Mouse (Mus musculus) forebrain, embryonic 12.5 days (tissue): ENCODE data around the gene Folr2. TPM values are rescaled to one million over a fixed set of nuclear protein-coding genes. Genes with fewer than 3 reads are reported as not detected.

ENCODE experiments used
- ATAC-seq: fragments of 200-750 bp; cut with Nextera tagmentation; 2 replicates; pipeline ENCODE4 v1.8.0; 2017; ENCODE audit warnings: moderate TSS enrichment; ENCODE audit not compliant: low FRiP score
- H3K27ac ChIP-seq: fragments of 300-500 bp; sonication (generic); 2 replicates; pipeline ENCODE4 v1.5.1; 2016; ENCODE audit warnings: mild to moderate bottlenecking
- H3K27me3 ChIP-seq: fragments of 300-500 bp; sonication (generic); 2 replicates; pipeline ENCODE4 v1.6.1; 2016; ENCODE audit warnings: mild to moderate bottlenecking
- H3K36me3 ChIP-seq: fragments of 300-500 bp; sonication (generic); replicated peaks from 2 replicates; pipeline ENCODE4 v1.6.1; 2016; ENCODE audit warnings: mild to moderate bottlenecking
- H3K4me1 ChIP-seq: fragments of 300-500 bp; sonication (generic); 2 replicates; pipeline ENCODE4 v1.6.1; 2016
- H3K4me2 ChIP-seq: fragments of 300-500 bp; sonication (generic); 2 replicates; pipeline ENCODE4 v1.6.1; 2016; ENCODE audit warnings: mild to moderate bottlenecking, moderate library complexity
- H3K4me3 ChIP-seq: fragments of 300-500 bp; sonication (generic); replicated peaks from 2 replicates; pipeline ENCODE4 v1.5.1; 2016; ENCODE audit warnings: mild to moderate bottlenecking
- H3K9ac ChIP-seq: fragments of 300-500 bp; sonication (generic); 2 replicates; pipeline ENCODE4 v1.6.1; 2016; ENCODE audit warnings: mild to moderate bottlenecking
- H3K9me3 ChIP-seq: fragments of 300-500 bp; sonication (generic); 2 replicates; pipeline ENCODE4 v1.6.1; 2016
- WGBS: fragments of 180-500 bp; shearing (Covaris S2); methylation state at CpG from one replicate; pipeline ENCODE4 v1.1.7; 2016; 5-methylcytosine and 5-hydroxymethylcytosine counted together
- polyA plus RNA-seq: library from polyadenylated mRNA; unstranded; fragments of >200 nt; fragmentation: Nextera tagmentation; extraction: Ambion mirVana; gene quantifications from 2 replicates; pipeline ENCODE4 v1.2.1, GENCODE M21; 2016

Gene Folr2
- polyA plus RNA-seq, 1 experiment from 2014 or later: 1.9 TPM

GRCm38 (mm10) chr7:101860978-101861377 is 4.0 kb upstream of the Folr2 start:
- no peak overlapping the region for H3K4me3 ChIP-seq
- H3K27ac ChIP-seq: no peak overlapping the region
- H3K4me2 ChIP-seq: no peak overlapping the region
- H3K9me3 ChIP-seq: no peaks in the 10 kb centered on the region
- H3K4me1 ChIP-seq: no peaks in the 10 kb centered on the region
- H3K36me3 ChIP-seq: no peaks in the 10 kb centered on the region
- H3K27me3 ChIP-seq: no peaks in the 10 kb centered on the region
- no peak for ATAC-seq
- H3K9ac ChIP-seq: no peak overlapping the region

- no peak overlapping the region for H3K27ac ChIP-seq
- 87% methylated on average over 9 of the region's 9 CpGs for WGBS
- H3K36me3 ChIP-seq: no peaks in the 10 kb centered on the region
- H3K9ac ChIP-seq: no peak overlapping the region
- H3K4me3 ChIP-seq: no peak overlapping the region
- H3K4me2 ChIP-seq: no peak overlapping the region
- H3K4me1 ChIP-seq: no peaks in the 10 kb centered on the region
- no peaks in the 10 kb centered on the region for H3K9me3 ChIP-seq
- no peaks in the 10 kb centered on the region for H3K27me3 ChIP-seq
- no peak for ATAC-seq
Observed at GRCm38 (mm10) chr7:101858362-101858761, 1.4 kb upstream of the Folr2 start.

- H3K9ac ChIP-seq: no peak overlapping the region
- H3K27ac ChIP-seq: no peak overlapping the region
- 88% methylated on average over 2 of the region's 2 CpGs for WGBS
- H3K4me1 ChIP-seq: no peaks in the 10 kb centered on the region
- ATAC-seq: no peak
- H3K27me3 ChIP-seq: no peaks in the 10 kb centered on the region
- H3K4me2 ChIP-seq: no peak overlapping the region
- H3K4me3 ChIP-seq: no peak overlapping the region
- H3K36me3 ChIP-seq: no peaks in the 10 kb centered on the region
- no peaks in the 10 kb centered on the region for H3K9me3 ChIP-seq
Observed at GRCm38 (mm10) chr7:101853816-101854215, 3.2 kb downstream of the Folr2 start.

- ATAC-seq: no peak
- no peak overlapping the region for H3K4me2 ChIP-seq
- no peaks in the 10 kb centered on the region for H3K4me1 ChIP-seq
- no peaks in the 10 kb centered on the region for H3K9me3 ChIP-seq
- H3K4me3 ChIP-seq: no peak overlapping the region
- H3K36me3 ChIP-seq: no peaks in the 10 kb centered on the region
- no peak overlapping the region for H3K9ac ChIP-seq
- WGBS: 86% methylated on average over 6 of the region's 6 CpGs
- H3K27me3 ChIP-seq: no peaks in the 10 kb centered on the region
- H3K27ac ChIP-seq: no peak overlapping the region
Observed at GRCm38 (mm10) chr7:101852846-101853245, 4.1 kb downstream of the Folr2 start.

- Histone ChIP-seq H3K27ac (no peak overlapping the region), H3K4me3 (no peak overlapping the region), H3K4me2 (no peak overlapping the region), H3K27me3 (no peaks in the 10 kb centered on the region), H3K9me3 (no peaks in the 10 kb centered on the region), H3K4me1 (no peaks in the 10 kb centered on the region), H3K9ac (no peak overlapping the region), H3K36me3 (no peaks in the 10 kb centered on the region)
- WGBS: 81% methylated on average over 6 of the region's 6 CpGs
- no peak for ATAC-seq
Observed at GRCm38 (mm10) chr7:101851689-101852088, 5.3 kb downstream of the Folr2 start.

- no peaks in the 10 kb centered on the region for H3K9me3 ChIP-seq
- no peaks in the 10 kb centered on the region for H3K4me1 ChIP-seq
- no peak overlapping the region for H3K4me2 ChIP-seq
- no peak overlapping the region for H3K27ac ChIP-seq
- no peak for ATAC-seq
- no peaks in the 10 kb centered on the region for H3K36me3 ChIP-seq
- no peak overlapping the region for H3K9ac ChIP-seq
- no peak overlapping the region for H3K4me3 ChIP-seq
- WGBS: 97% methylated on average over 1 of the region's 1 CpGs
- H3K27me3 ChIP-seq: no peaks in the 10 kb centered on the region
Observed at GRCm38 (mm10) chr7:101847934-101848333, 9.1 kb downstream of the Folr2 start.

GRCm38 (mm10) chr7:101844186-101844585 is 12.8 kb downstream of the Folr2 start:
- Histone ChIP-seq H3K4me1 (no peaks in the 10 kb centered on the region), H3K27me3 (no peaks in the 10 kb centered on the region), H3K4me3 (no peak overlapping the region), H3K27ac (no peak overlapping the region), H3K4me2 (no peak overlapping the region), H3K9me3 (no peaks in the 10 kb centered on the region), H3K36me3 (no peaks in the 10 kb centered on the region), H3K9ac (no peak overlapping the region)
- ATAC-seq: no peak
- 83% methylated on average over 6 of the region's 6 CpGs for WGBS

- H3K9me3 ChIP-seq: no peaks in the 10 kb centered on the region
- H3K27me3 ChIP-seq: no peaks in the 10 kb centered on the region
- peak; percentile 77 for ATAC-seq
- peaks cover 53% of the 10 kb centered on the region for H3K4me1 ChIP-seq
- H3K4me2 ChIP-seq: peak within 1 kb of the TSS; percentile 90
- H3K4me3 ChIP-seq: peak within 1 kb of the TSS; percentile 82
- under 1% methylated on average over 64 of the region's 64 CpGs for WGBS
- H3K9ac ChIP-seq: peak within 1 kb of the TSS; percentile 96
- peak within 1 kb of the TSS; percentile 89 for H3K27ac ChIP-seq
- peaks cover 14% of the 10 kb centered on the region for H3K36me3 ChIP-seq
Observed at GRCm38 (mm10) chr7:101837606-101838471, 19.2 kb downstream of the Folr2 start, which contains the start of gene Inppl1. Gene Inppl1 (minus strand): TSS chr7:101838229.

GRCm38 (mm10) chr7:101837154-101837605 is 19.8 kb downstream of the Folr2 start:
- no peaks in the 10 kb centered on the region for H3K9me3 ChIP-seq
- H3K4me2 ChIP-seq: peak overlapping the region; percentile 90
- peak overlapping the region; percentile 82 for H3K4me3 ChIP-seq
- H3K4me1 ChIP-seq: peaks cover 53% of the 10 kb centered on the region
- peaks cover 20% of the 10 kb centered on the region for H3K36me3 ChIP-seq
- under 1% methylated on average over 20 of the region's 20 CpGs for WGBS
- peak; percentile 9 for ATAC-seq
- peak overlapping the region; percentile 89 for H3K27ac ChIP-seq
- peak overlapping the region; percentile 96 for H3K9ac ChIP-seq
- no peaks in the 10 kb centered on the region for H3K27me3 ChIP-seq

GRCm38 (mm10) chr7:101836271-101837153 is 20.5 kb downstream of the Folr2 start:
- peak overlapping the region; percentile 89 for H3K27ac ChIP-seq
- H3K4me1 ChIP-seq: peaks cover 53% of the 10 kb centered on the region
- H3K36me3 ChIP-seq: peaks cover 27% of the 10 kb centered on the region
- ATAC-seq: peak; percentile 72
- peak overlapping the region; percentile 90 for H3K4me2 ChIP-seq
- peak overlapping the region; percentile 96 for H3K9ac ChIP-seq
- H3K27me3 ChIP-seq: no peaks in the 10 kb centered on the region
- WGBS: 0% methylated on average over 55 of the region's 63 CpGs
- H3K4me3 ChIP-seq: peak overlapping the region; percentile 82
- H3K9me3 ChIP-seq: no peaks in the 10 kb centered on the region

- Histone ChIP-seq H3K4me2 (peak overlapping the region; percentile 90), H3K36me3 (peaks cover 36% of the 10 kb centered on the region), H3K4me1 (peaks cover 53% of the 10 kb centered on the region), H3K9ac (peak overlapping the region; percentile 96), H3K27ac (peak overlapping the region; percentile 89), H3K4me3 (peak overlapping the region; percentile 82), H3K27me3 (no peaks in the 10 kb centered on the region), H3K9me3 (no peaks in the 10 kb centered on the region)
- ATAC-seq: no peak
- WGBS: 51% methylated on average over 5 of the region's 5 CpGs
Observed at GRCm38 (mm10) chr7:101835457-101836109, 21.4 kb downstream of the Folr2 start.

- no peaks in the 10 kb centered on the region for H3K27me3 ChIP-seq
- H3K9me3 ChIP-seq: no peaks in the 10 kb centered on the region
- H3K4me3 ChIP-seq: peak overlapping the region; percentile 13; the same call in 1 of the 2 replicates
- H3K27ac ChIP-seq: peak overlapping the region; percentile 71
- H3K4me1 ChIP-seq: peaks cover 53% of the 10 kb centered on the region
- peaks cover 43% of the 10 kb centered on the region for H3K36me3 ChIP-seq
- 69% methylated on average over 3 of the region's 3 CpGs for WGBS
- peak overlapping the region; percentile 90 for H3K4me2 ChIP-seq
- peak overlapping the region; percentile 44; the same call in 1 of the 2 replicates for H3K9ac ChIP-seq
- ATAC-seq: no peak
Observed at GRCm38 (mm10) chr7:101834903-101835302, 22.1 kb downstream of the Folr2 start.
